Mouse (Mus musculus): Measurements from ENCODE around the gene Grik3. TPM values are rescaled to one million over a fixed set of nuclear protein-coding genes. Genes with fewer than 3 reads are reported as not detected.

Gene Grik3
- polyA plus RNA-seq, 1 experiment from 2014 or later = 0.01 TPM

DNA sequence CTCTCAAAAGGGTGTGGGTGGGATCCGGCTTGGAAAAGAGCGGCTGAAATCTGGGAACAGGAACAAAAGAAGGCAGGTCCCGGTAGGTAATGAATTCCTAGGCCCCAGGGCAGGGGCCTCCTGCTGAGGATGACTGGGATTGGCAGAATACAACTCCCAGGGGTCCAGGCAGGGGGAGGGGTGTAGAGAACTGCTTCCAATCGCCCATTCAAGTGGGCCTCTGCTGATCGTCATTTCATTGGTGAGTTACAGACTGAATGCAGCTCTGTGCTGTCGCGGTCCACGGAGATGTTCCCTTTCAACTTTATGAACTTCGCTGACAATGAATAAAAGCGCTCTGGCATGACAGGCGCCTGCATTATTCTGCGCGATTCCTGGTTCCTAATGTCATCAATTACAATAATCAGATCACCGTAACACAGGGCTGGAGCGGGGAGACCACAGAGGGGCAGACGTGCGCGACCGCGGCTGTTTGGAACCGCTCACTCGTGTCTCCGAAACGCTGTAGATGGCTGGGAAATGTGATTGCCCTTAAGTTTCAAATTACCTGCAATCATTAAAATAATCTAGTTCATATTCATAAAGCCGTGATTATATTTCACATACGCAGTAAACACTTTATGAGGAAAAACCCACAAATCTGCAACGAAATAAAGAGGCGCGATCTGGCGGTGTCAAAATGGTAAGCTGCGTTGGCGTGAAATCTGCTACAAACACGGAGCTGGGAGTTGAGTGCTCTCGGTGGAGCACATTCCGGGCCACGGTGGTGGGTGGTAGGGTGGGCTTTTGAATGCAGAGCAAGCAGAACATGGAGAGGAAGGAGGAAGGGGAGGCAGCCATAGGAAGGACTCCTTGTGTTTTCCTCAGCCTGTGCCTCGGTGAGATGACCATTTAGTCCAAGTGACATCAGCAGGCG is 239.1 kb downstream of the Grik3 start:
- no peaks in the 10 kb centered on the region for H3K36me3 ChIP-seq (ENCODE audit: insufficient read depth, low read length)
- no peaks in the 10 kb centered on the region; the same call in 1 of the 2 replicates for H3K27me3 ChIP-seq (ENCODE audit: insufficient read depth, low read length)
- no peak for TF ChIP-seq CTCF (IDR thresholded peaks at IDR 0.05; ENCODE audit: low read depth)
- DNase-seq (ENCODE audit: low spot score) = no peak
- peaks cover 7% of the 10 kb centered on the region; the same call in 1 of the 2 replicates for H3K4me1 ChIP-seq (replicated peaks; ENCODE audit: insufficient read depth, low read length)
- no peak overlapping the region for H3K9ac ChIP-seq (ENCODE audit: low read depth, low read length)
- 6% methylated on average over 38 of the region's 38 CpGs for WGBS
- H3K9me3 ChIP-seq (replicated peaks; ENCODE audit: low read length) = no peaks in the 10 kb centered on the region
- H3K4me3 ChIP-seq (replicated peaks; ENCODE audit: low read depth, low read length) = 0 out of 2 replicates have a peak overlapping the region, but pooled peaks have one; percentile 4
- ATAC-seq (replicated peaks; ENCODE audit: low FRiP score, low read depth) = no peak
- peak overlapping the region; percentile 44 for H3K4me2 ChIP-seq (ENCODE audit: low read length)
- no peak overlapping the region for H3K27ac ChIP-seq

GRCm38 (mm10) chr4:125730751-125731150 is 240.3 kb downstream of the Grik3 start:
- Histone ChIP-seq H3K4me3 (replicated peaks; ENCODE audit: low read depth, low read length) (no peak overlapping the region), H3K27me3 (ENCODE audit: insufficient read depth, low read length) (no peaks in the 10 kb centered on the region; the same call in 1 of the 2 replicates), H3K4me2 (ENCODE audit: low read length) (no peak overlapping the region), H3K9ac (ENCODE audit: low read depth, low read length) (no peak overlapping the region), H3K9me3 (replicated peaks; ENCODE audit: low read length) (no peaks in the 10 kb centered on the region), H3K27ac (no peak overlapping the region), H3K36me3 (ENCODE audit: insufficient read depth, low read length) (no peaks in the 10 kb centered on the region), H3K4me1 (replicated peaks; ENCODE audit: insufficient read depth, low read length) (peaks cover 7% of the 10 kb centered on the region; the same call in 1 of the 2 replicates)
- DNase-seq (ENCODE audit: low spot score) (no peak), ATAC-seq (replicated peaks; ENCODE audit: low FRiP score, low read depth) (no peak)
- WGBS = 85% methylated on average over 6 of the region's 6 CpGs
- TF ChIP-seq CTCF (IDR thresholded peaks at IDR 0.05; ENCODE audit: low read depth) = no peak

DNA sequence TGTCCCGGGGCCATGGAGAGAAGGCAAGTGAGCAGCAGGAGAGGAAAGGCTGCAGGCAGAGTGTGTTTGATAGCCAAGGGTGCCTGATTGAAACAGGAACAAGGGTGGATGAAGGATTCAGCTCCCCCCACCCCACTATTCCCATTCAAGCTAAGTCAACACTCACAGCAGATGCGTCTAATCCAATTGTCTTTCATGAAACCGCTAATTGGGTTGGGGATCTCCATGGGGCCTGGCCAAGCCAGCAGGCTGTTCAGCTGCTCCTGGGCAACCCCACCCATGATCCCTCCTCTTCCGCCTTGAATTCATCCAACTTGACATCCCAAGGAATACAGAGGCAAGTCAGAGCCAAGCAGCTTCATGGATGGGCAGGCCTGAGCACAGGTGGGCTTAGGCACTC is 246.3 kb downstream of the Grik3 start:
- DNase-seq (ENCODE audit: low spot score) = no peak
- ATAC-seq (replicated peaks; ENCODE audit: low FRiP score, low read depth) = no peak
- H3K9me3 ChIP-seq (replicated peaks; ENCODE audit: low read length) = no peaks in the 10 kb centered on the region

GRCm38 (mm10) chr4:125738825-125739224 is 248.3 kb downstream of the Grik3 start:
- no peak for DNase-seq (ENCODE audit: low spot score)
- no peak overlapping the region for H3K27ac ChIP-seq
- no peak overlapping the region for H3K4me2 ChIP-seq (ENCODE audit: low read length)
- no peaks in the 10 kb centered on the region for H3K4me1 ChIP-seq (replicated peaks; ENCODE audit: insufficient read depth, low read length)
- H3K9ac ChIP-seq (ENCODE audit: low read depth, low read length) = no peak overlapping the region
- no peak overlapping the region for H3K4me3 ChIP-seq (replicated peaks; ENCODE audit: low read depth, low read length)
- TF ChIP-seq CTCF (IDR thresholded peaks at IDR 0.05; ENCODE audit: low read depth) = no peak
- no peaks in the 10 kb centered on the region for H3K36me3 ChIP-seq (ENCODE audit: insufficient read depth, low read length)
- 79% methylated on average over 4 of the region's 4 CpGs for WGBS
- no peak for ATAC-seq (replicated peaks; ENCODE audit: low FRiP score, low read depth)
- H3K27me3 ChIP-seq (ENCODE audit: insufficient read depth, low read length) = no peaks in the 10 kb centered on the region
- no peaks in the 10 kb centered on the region for H3K9me3 ChIP-seq (replicated peaks; ENCODE audit: low read length)

More for the DNA sequence above, 246.3 kb downstream of the Grik3 start:
- TF ChIP-seq CTCF (IDR thresholded peaks at IDR 0.05; ENCODE audit: low read depth) = no peak
- Histone ChIP-seq H3K27ac (no peak overlapping the region), H3K4me1 (replicated peaks; ENCODE audit: insufficient read depth, low read length) (no peaks in the 10 kb centered on the region), H3K9ac (ENCODE audit: low read depth, low read length) (no peak overlapping the region), H3K36me3 (ENCODE audit: insufficient read depth, low read length) (no peaks in the 10 kb centered on the region), H3K4me2 (ENCODE audit: low read length) (no peak overlapping the region), H3K4me3 (replicated peaks; ENCODE audit: low read depth, low read length) (no peak overlapping the region), H3K27me3 (ENCODE audit: insufficient read depth, low read length) (no peaks in the 10 kb centered on the region)
- 85% methylated on average over 4 of the region's 4 CpGs for WGBS

GRCm38 (mm10) chr4:125742162-125742571 is 251.7 kb downstream of the Grik3 start:
- H3K4me2 ChIP-seq (ENCODE audit: low read length) = no peak overlapping the region
- H3K4me1 ChIP-seq (replicated peaks; ENCODE audit: insufficient read depth, low read length) = no peaks in the 10 kb centered on the region
- no peak overlapping the region for H3K9ac ChIP-seq (ENCODE audit: low read depth, low read length)
- H3K27ac ChIP-seq = no peak overlapping the region
- 89% methylated on average over 16 of the region's 16 CpGs for WGBS
- DNase-seq (ENCODE audit: low spot score) (no peak), ATAC-seq (replicated peaks; ENCODE audit: low FRiP score, low read depth) (no peak)
- H3K9me3 ChIP-seq (replicated peaks; ENCODE audit: low read length) = no peaks in the 10 kb centered on the region
- no peaks in the 10 kb centered on the region for H3K27me3 ChIP-seq (ENCODE audit: insufficient read depth, low read length)
- no peaks in the 10 kb centered on the region for H3K36me3 ChIP-seq (ENCODE audit: insufficient read depth, low read length)
- H3K4me3 ChIP-seq (replicated peaks; ENCODE audit: low read depth, low read length) = no peak overlapping the region
- no peak for TF ChIP-seq CTCF (IDR thresholded peaks at IDR 0.05; ENCODE audit: low read depth)

GRCm38 (mm10) chr4:125745902-125746301 is 255.4 kb downstream of the Grik3 start:
- Histone ChIP-seq H3K27me3 (ENCODE audit: insufficient read depth, low read length) (no peaks in the 10 kb centered on the region), H3K27ac (no peak overlapping the region), H3K9ac (ENCODE audit: low read depth, low read length) (no peak overlapping the region), H3K4me3 (replicated peaks; ENCODE audit: low read depth, low read length) (no peak overlapping the region), H3K9me3 (replicated peaks; ENCODE audit: low read length) (no peaks in the 10 kb centered on the region), H3K4me1 (replicated peaks; ENCODE audit: insufficient read depth, low read length) (no peaks in the 10 kb centered on the region), H3K4me2 (ENCODE audit: low read length) (no peak overlapping the region), H3K36me3 (ENCODE audit: insufficient read depth, low read length) (no peaks in the 10 kb centered on the region)
- ATAC-seq (replicated peaks; ENCODE audit: low FRiP score, low read depth) (no peak), DNase-seq (ENCODE audit: low spot score) (no peak)
- 66% methylated on average over 3 of the region's 3 CpGs for WGBS
- TF ChIP-seq CTCF (IDR thresholded peaks at IDR 0.05; ENCODE audit: low read depth) = no peak; the same call in 1 of the 2 replicates
